Mouse (Mus musculus): Measurements from ENCODE around the gene Cherp.

DNA sequence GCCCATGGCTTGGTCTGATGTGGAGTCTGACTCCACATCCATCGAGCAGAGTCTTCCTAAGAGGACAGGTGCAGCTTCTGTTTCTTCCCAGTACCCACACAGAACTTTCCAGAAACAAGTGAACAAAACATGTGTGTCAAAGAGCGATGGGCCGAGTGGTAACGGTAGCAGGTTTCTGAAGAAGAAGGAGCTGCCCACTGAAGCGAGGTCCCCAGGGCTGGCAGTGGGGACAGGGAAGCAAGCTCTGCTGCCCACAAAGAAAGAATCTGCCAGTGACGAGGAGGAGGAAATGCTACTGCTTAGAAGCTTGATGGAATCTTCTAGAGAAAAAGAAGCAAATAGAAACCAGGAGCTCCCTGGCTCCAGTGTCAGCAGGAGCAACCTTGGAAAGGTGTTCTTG lies 30.0 kb downstream of the Cherp start:
- no peak for TF ChIP-seq POLR2AphosphoS5 (IDR thresholded peaks at IDR 0.05; ENCODE audit: borderline replicate concordance, low read depth, low read length)
- no peak for TF ChIP-seq POLR2A (IDR thresholded peaks at IDR 0.05; ENCODE audit: control insufficient read depth in 1 of 2, insufficient read depth in 1 of 2, low read depth in 1 of 2, low read length in 2 of 2, poor library complexity in 1 of 2)
- no peak for TF ChIP-seq UBTF (IDR thresholded peaks at IDR 0.05; ENCODE audit: borderline replicate concordance, insufficient read depth, low read depth, low read length)
- TF ChIP-seq ZC3H11A (IDR thresholded peaks at IDR 0.05; ENCODE audit: low read depth, low read length): no peak
- TF ChIP-seq NRF1 (IDR thresholded peaks at IDR 0.05; ENCODE audit: insufficient read depth, low read depth, low read length, poor library complexity, severe bottlenecking): no peak
- TF ChIP-seq EP300 (IDR thresholded peaks at IDR 0.05; ENCODE audit: low read depth in 1 of 2, low read length in 2 of 2): no peak

Data from MEL (cell line).